Mouse (Mus musculus) retina, embryonic 14.5 days (tissue): Measurements from ENCODE around the gene Osbpl3.

Experiments
- DNase-seq: peaks from one replicate; pipeline ENCODE4 v3.0.0-alpha.2; 2015; ENCODE audit warnings: low spot score

Gene Osbpl3

GRCm38 (mm10) chr6:50372516-50373424 lies 83.2 kb downstream of the Osbpl3 start:
- no peak for DNase-seq

GRCm38 (mm10) chr6:50371501-50372086 lies 84.4 kb downstream of the Osbpl3 start:
- DNase-seq: no peak

GRCm38 (mm10) chr6:50368502-50369292 lies 87.3 kb downstream of the Osbpl3 start:
- DNase-seq: no peak

- no peak for DNase-seq
Measured at GRCm38 (mm10) chr6:50367836-50368235, 88.2 kb downstream of the Osbpl3 start.

GRCm38 (mm10) chr6:50366724-50367123 lies 89.3 kb downstream of the Osbpl3 start:
- DNase-seq: no peak

GRCm38 (mm10) chr6:50366319-50366718 lies 89.7 kb downstream of the Osbpl3 start:
- DNase-seq: no peak

- no peak for DNase-seq
Measured at GRCm38 (mm10) chr6:50364364-50364763, 91.6 kb downstream of the Osbpl3 start.

- no peak for DNase-seq
Measured at GRCm38 (mm10) chr6:50363385-50363784, 92.6 kb downstream of the Osbpl3 start.

GRCm38 (mm10) chr6:50362704-50363261 lies 93.2 kb downstream of the Osbpl3 start:
- no peak for DNase-seq

- DNase-seq: no peak
Measured at GRCm38 (mm10) chr6:50362196-50362595, 93.8 kb downstream of the Osbpl3 start.

GRCm38 (mm10) chr6:50358104-50358679 lies 97.8 kb downstream of the Osbpl3 start:
- peak; percentile 25 for DNase-seq

- DNase-seq: no peak
Measured at GRCm38 (mm10) chr6:50354688-50355660, 101.0 kb downstream of the Osbpl3 start.

GRCm38 (mm10) chr6:50352812-50353211 lies 103.2 kb downstream of the Osbpl3 start:
- DNase-seq: no peak

GRCm38 (mm10) chr6:50350911-50351310 lies 105.1 kb downstream of the Osbpl3 start:
- no peak for DNase-seq

- no peak for DNase-seq
Measured at GRCm38 (mm10) chr6:50348619-50349018, 107.4 kb downstream of the Osbpl3 start.

GRCm38 (mm10) chr6:50346204-50346603 lies 109.8 kb downstream of the Osbpl3 start:
- DNase-seq: no peak

GRCm38 (mm10) chr6:50340226-50340906 lies 115.6 kb downstream of the Osbpl3 start:
- no peak for DNase-seq

- no peak for DNase-seq
Measured at GRCm38 (mm10) chr6:50337431-50337830, 118.6 kb downstream of the Osbpl3 start.

- no peak for DNase-seq
Measured at GRCm38 (mm10) chr6:50336376-50336775, 119.6 kb downstream of the Osbpl3 start.
